Comparison of ENCODE assay signal across 9 mouse cellular contexts in the genomic region with DNA sequence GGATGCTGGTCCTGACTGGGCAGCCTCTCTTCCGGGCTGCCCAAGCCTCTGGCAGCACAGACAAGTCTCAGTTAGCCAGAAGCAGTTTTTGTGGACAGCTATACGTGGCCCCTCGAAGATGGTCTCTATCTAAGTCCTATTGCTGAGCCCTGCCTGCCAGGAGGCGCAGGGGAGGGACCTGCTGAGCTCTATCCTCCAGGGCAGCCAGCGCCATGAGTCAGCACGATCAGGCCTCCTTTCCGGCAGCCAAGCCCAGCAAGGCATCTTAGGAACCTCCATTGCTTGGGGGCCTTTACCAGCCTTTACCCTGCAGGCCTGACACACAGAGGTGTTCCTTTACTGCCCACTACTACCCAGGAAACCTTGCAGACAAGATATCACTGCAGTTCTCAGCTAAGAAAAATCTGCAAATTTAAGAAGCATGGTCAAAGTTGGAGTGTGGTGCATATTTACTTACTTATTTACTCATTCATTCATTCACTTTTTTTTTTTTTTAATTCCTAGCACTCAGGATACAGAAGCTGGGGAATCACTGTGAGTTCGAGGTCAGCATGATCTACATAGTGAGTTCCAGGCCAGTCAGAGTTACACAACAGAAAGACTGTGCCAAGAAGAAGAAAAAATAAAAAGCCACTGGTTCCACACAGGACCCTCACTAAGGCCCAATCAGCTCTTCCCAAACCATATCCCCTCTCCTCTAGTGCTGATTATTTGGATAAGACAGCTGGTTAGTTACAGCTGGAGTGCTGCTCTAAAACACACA. TPM values are rescaled to one million over a fixed set of nuclear protein-coding genes. Genes with fewer than 3 reads are reported as not detected.
A peak's percentile ranks its signal among the peaks of the same experiment; 100 is the strongest.
DNase-seq lines count a peak whose midpoint lies in the region; ATAC-seq and TF ChIP-seq lines count a peak whose summit lies in the region.
"Had no signal": no experiment of that assay in that cellular context is flagged by ENCODE, and none has a peak within 500 bp of the region (broad histone marks: within the 10 kb centered on the region; RNA-seq: fewer than 3 reads in every experiment).

No protein-coding gene starts in this region.

- TF ChIP-seq EP300 in stomach, postnatal 0 days (optimal IDR thresholded peaks at IDR 0.05): no peak

- no peak overlapping the region for H3K9ac ChIP-seq in stomach, postnatal 0 days (ENCODE audit: low read length)
- H3K9ac ChIP-seq in forebrain, embryonic 14.5 days (ENCODE audit: low read length): no peak overlapping the region; the same call in 1 of the 2 replicates

- peak; percentile 57 to 59 for ATAC-seq in hematopoietic stem cell, adult 5-6 weeks (replicated peaks in 1 of 2; ENCODE audit: insufficient read depth in 1 of 2, low FRiP score in 2 of 2, low TSS enrichment in 1 of 2, low read depth in 1 of 2, poor library complexity in 2 of 2, severe bottlenecking in 2 of 2)
- ATAC-seq in stomach, postnatal 0 days (ENCODE audit: low FRiP score, low TSS enrichment): peak; percentile 34; the same call in 1 of the 2 replicates
- ATAC-seq in forebrain, embryonic 14.5 days: no peak

- H3K27me3 ChIP-seq in stomach, postnatal 0 days (ENCODE audit: control insufficient read depth, insufficient read depth, low read length): no peaks in the 10 kb centered on the region
- no peaks in the 10 kb centered on the region for H3K27me3 ChIP-seq in forebrain, embryonic 14.5 days (replicated peaks; ENCODE audit: control insufficient read depth, insufficient read depth, low read length)

- intact Hi-C loops in left cerebral cortex, postnatal 4 days (cut with DNase I): no loop called here

- no peak overlapping the region for H3K27ac ChIP-seq in stomach, postnatal 0 days (replicated peaks)
- H3K27ac ChIP-seq in forebrain, embryonic 14.5 days (ENCODE audit: low read depth, low read length): no peak overlapping the region

- H3K9me3 ChIP-seq in stomach, postnatal 0 days (ENCODE audit: control insufficient read depth, low read length): no peaks in the 10 kb centered on the region
- H3K9me3 ChIP-seq in forebrain, embryonic 14.5 days (replicated peaks; ENCODE audit: control insufficient read depth, low read length): no peaks in the 10 kb centered on the region

- DNase-seq in right cerebral cortex, adult 18-20 months: peak; percentile 32
- no peak for DNase-seq in right cerebral cortex, postnatal 10 days (ENCODE audit: low spot score in 2 of 2)
- peak; percentile 79 for DNase-seq in c-Kit-negative CD71-positive TER-119-positive erythroid progenitor cells, embryonic 14.5 days (ENCODE audit: low read depth, low spot score)
- DNase-seq in stomach, postnatal 0 days (ENCODE audit: low spot score): no peak
- no peak for DNase-seq in forebrain, embryonic 14.5 days (ENCODE audit: low spot score)
- DNase-seq in left cerebral cortex, postnatal 4 days: no peak
- DNase-seq: cerebellum, postnatal 14 days; kidney, adult 2 months had no signal

- H3K4me1 ChIP-seq in stomach, postnatal 0 days (replicated peaks; ENCODE audit: control insufficient read depth, insufficient read depth): no peaks in the 10 kb centered on the region
- no peaks in the 10 kb centered on the region for H3K4me1 ChIP-seq in forebrain, embryonic 14.5 days (ENCODE audit: control insufficient read depth, insufficient read depth, low read length)

- H3K36me3 ChIP-seq in stomach, postnatal 0 days (ENCODE audit: control insufficient read depth, insufficient read depth, low read length): 0 out of 2 replicates have a peak, but pooled peaks cover 3% of the 10 kb centered on the region
- 0 out of 2 replicates have a peak, but pooled peaks cover 11% of the 10 kb centered on the region for H3K36me3 ChIP-seq in forebrain, embryonic 14.5 days (ENCODE audit: control insufficient read depth, insufficient read depth, low read length)

- 46% methylated on average over 8 of the region's 8 CpGs for WGBS in stomach, postnatal 0 days
- WGBS in forebrain, embryonic 14.5 days: 46% methylated on average over 8 of the region's 8 CpGs

- H3K4me2 ChIP-seq in stomach, postnatal 0 days (replicated peaks; ENCODE audit: low read depth): no peak overlapping the region
- no peak overlapping the region for H3K4me2 ChIP-seq in forebrain, embryonic 14.5 days (ENCODE audit: low read length)

- H3K4me3 ChIP-seq in stomach, postnatal 0 days (ENCODE audit: low read depth, low read length): no peak overlapping the region
- no peak overlapping the region for H3K4me3 ChIP-seq in forebrain, embryonic 14.5 days (ENCODE audit: low read depth, low read length)

- TF ChIP-seq CTCF in stomach, postnatal 0 days (IDR thresholded peaks at IDR 0.05; ENCODE audit: low read depth): no peak

RNA-seq across cellular contexts. Expression of gene Stx2, which starts 7.5 kb away (rescaled TPM):
- 17.0 and 22.4 TPM in 2 replicates for total RNA-seq in hematopoietic stem cell, adult 5-6 weeks (2017)
- 10.4 and 10.9 TPM in 2 replicates for polyA plus RNA-seq in stomach, postnatal 0 days (2015; fragmentation: Nextera tagmentation; extraction: Ambion mirVana)
- 13.9 and 16.9 TPM in 2 replicates for polyA plus RNA-seq in forebrain, embryonic 14.5 days (2014; fragmentation: Nextera tagmentation; extraction: Ambion mirVana)
- 10 to 100 TPM; 30.4 to 33.2 TPM for total RNA-seq in left cerebral cortex, postnatal 4 days (2021)

RNA-seq across cellular contexts. Expression of gene Ran, which starts 19.0 kb away (rescaled TPM):
- 298 and 527 TPM in 2 replicates for total RNA-seq in hematopoietic stem cell, adult 5-6 weeks (2017)
- polyA plus RNA-seq in stomach, postnatal 0 days (2015; fragmentation: Nextera tagmentation; extraction: Ambion mirVana): 226 and 257 TPM in 2 replicates
- 595 and 632 TPM in 2 replicates for polyA plus RNA-seq in forebrain, embryonic 14.5 days (2014; fragmentation: Nextera tagmentation; extraction: Ambion mirVana)
- total RNA-seq in left cerebral cortex, postnatal 4 days (2021): 100 to 1,000 TPM; 164 to 165 TPM

RNA-seq across cellular contexts. Expression of gene Rimbp2, which starts 47.6 kb away (rescaled TPM):
- not detected in 2 replicates for total RNA-seq in hematopoietic stem cell, adult 5-6 weeks (2017)
- 0.15 and 0.17 TPM in 2 replicates for polyA plus RNA-seq in stomach, postnatal 0 days (2015; fragmentation: Nextera tagmentation; extraction: Ambion mirVana)
- polyA plus RNA-seq in forebrain, embryonic 14.5 days (2014; fragmentation: Nextera tagmentation; extraction: Ambion mirVana): 2.2 and 3.4 TPM in 2 replicates
- 10 to 100 TPM; 67.1 to 68.9 TPM for total RNA-seq in left cerebral cortex, postnatal 4 days (2021)

Comparison
In these comparisons a context has a peak if more than half of its experiments do, and no peak if none do; other contexts are left out.
1. DNase-seq: peak in right cerebral cortex, adult 18-20 months (single experiment) and c-Kit-negative CD71-positive TER-119-positive erythroid progenitor cells, embryonic 14.5 days (single experiment); none in right cerebral cortex, postnatal 10 days (0 of 2), stomach, postnatal 0 days (single experiment), forebrain, embryonic 14.5 days (single experiment) and left cerebral cortex, postnatal 4 days (single experiment).
2. RNA of gene Rimbp2, which starts 47.6 kb away (total RNA-seq): 67.1 to 68.9 TPM in left cerebral cortex, postnatal 4 days; not detected in hematopoietic stem cell, adult 5-6 weeks; every median in the first group is over 10 times any median in the second.